Mouse (Mus musculus): ENCODE measurements around the gene Lsm2. TPM values are rescaled to one million over a fixed set of nuclear protein-coding genes. Genes with fewer than 3 reads are reported as not detected.

Lsm2 gene
- total RNA-seq, 1 experiment from 2014 or later: 39.0 TPM

DNA sequence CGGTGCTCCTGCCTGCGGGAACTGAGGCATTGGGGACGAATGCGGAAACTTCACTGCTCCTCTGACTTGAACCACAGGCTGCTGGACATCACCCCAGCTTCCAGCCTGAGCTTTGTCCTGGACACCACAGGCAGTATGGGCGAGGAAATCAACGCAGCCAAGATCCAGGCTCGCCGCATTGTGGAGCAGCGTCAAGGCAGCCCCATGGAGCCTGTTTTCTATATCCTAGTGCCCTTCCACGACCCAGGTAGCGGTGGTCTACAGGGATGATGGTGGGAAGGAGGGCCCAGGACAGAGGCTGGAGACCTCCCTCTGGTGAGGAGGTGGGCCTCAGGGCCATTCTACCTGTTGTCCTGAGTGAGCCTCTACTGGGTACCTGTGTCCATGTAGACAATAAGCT is 38.2 kb downstream of the Lsm2 start:
- no peak for ATAC-seq (replicated peaks in 1 of 2; ENCODE audit: insufficient read depth in 1 of 2, low FRiP score in 2 of 2, low TSS enrichment in 1 of 2, low read depth in 1 of 2, poor library complexity in 2 of 2, severe bottlenecking in 2 of 2)

DNA sequence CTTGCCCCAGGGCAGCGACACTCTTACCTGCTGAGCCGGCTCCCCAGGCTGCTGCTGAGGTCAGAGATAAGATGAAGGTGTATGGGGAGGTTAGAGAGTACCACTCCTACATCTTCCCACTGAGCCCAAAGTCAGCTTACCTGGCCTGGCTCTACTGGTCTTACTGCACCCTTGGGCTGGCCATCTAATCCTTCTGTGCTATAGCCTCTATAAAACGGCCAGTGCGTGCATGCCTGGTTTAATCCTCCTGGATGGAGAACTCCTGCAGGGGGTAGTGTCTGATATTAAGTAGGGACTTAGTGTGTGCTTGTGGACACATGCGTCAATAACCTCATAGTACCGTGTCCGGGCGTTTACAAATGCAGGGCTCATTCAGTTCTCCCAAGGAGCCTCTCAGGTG is 38.9 kb downstream of the Lsm2 start:
- no peak for ATAC-seq (replicated peaks in 1 of 2; ENCODE audit: insufficient read depth in 1 of 2, low FRiP score in 2 of 2, low TSS enrichment in 1 of 2, low read depth in 1 of 2, poor library complexity in 2 of 2, severe bottlenecking in 2 of 2)

DNA sequence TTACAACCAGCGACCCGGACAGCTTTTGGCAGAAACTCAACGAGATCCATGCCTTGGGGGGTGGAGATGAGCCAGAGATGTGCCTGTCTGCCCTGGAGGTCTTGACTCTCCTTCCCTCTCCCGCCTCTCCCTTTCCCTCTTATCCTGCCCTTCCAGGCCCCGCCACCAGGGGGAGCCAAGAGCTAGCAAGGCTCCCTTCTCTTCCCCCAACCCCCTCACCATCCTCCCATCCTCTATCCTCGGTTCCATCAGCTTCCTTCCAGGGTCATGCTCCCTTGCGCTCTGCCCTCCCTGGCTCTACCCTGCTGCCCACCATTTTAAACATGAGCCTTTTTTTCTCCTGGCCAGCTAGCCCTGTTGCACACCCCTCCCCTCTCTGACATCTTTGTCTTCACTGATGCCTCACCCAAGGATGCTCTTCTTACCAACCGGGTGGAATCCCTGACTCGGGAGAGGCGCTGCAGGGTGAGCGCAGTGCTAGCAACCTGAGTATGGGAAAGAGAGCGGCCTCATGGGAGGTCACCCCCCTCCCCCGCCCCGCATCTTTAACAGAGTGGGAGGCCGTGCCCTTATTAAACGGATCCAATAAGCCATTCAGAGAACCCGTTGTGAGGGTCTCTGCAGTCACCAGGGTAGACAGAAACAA is 39.6 kb downstream of the Lsm2 start:
- ATAC-seq (replicated peaks in 1 of 2; ENCODE audit: insufficient read depth in 1 of 2, low FRiP score in 2 of 2, low TSS enrichment in 1 of 2, low read depth in 1 of 2, poor library complexity in 2 of 2, severe bottlenecking in 2 of 2): peak; percentile 57 to 61

DNA sequence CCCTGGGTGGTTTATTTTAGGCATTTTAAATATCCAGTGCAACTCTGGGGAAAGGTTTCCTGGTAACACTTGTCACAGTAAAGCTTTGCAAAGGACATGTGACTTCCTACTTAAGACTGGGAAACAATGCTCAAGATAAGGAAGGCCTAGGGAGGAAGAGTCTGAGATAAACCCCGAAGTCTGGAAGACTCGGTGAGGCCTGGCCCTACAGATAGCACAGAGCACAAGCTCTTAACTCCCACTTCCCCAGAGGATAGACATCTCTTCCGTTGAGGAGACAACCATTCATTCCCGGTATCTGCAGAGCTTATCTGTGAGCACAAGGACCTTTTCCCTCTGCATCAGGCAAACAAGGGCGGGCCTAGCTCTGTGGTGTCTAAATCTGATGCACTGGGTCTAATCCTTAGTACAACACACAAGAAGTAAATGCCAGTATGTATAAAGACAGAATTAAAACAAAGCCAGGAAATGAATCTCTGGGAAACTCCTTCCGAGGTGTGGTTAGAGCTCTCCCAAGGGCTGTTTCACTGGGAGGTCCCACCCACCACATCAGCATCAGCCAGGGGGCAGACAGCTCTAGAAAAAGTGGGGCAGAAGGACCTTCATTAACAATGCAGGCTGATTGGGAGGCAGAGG is 40.3 kb downstream of the Lsm2 start:
- no peak; a peak in 1 of 4 replicates for ATAC-seq (replicated peaks in 1 of 2; ENCODE audit: insufficient read depth in 1 of 2, low FRiP score in 2 of 2, low TSS enrichment in 1 of 2, low read depth in 1 of 2, poor library complexity in 2 of 2, severe bottlenecking in 2 of 2)

DNA sequence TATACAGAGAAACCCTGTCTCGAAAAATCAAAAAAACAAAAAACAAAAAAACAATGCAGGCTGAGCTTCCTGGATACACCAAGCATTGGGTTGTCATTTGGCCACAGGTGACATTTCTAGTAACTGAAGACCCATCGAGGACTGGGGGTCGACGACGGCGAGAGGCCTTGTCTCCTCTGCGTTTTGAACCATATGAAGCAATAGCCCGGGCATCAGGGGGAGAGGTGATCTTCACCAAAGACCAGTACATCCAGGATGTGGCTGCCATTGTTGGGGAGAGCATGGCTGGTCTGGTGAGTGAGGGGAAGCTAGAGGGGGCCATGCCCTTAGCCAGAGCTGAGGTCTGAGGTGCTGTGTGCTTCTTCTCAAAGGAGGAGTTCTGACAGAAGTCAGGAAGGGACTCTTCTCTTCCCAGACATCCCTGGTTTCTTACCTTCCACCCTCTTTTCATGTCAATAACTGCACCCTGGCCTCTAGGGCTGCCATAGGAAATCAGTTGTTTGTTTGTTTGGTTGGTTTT is 40.9 kb downstream of the Lsm2 start:
- ATAC-seq (replicated peaks in 1 of 2; ENCODE audit: insufficient read depth in 1 of 2, low FRiP score in 2 of 2, low TSS enrichment in 1 of 2, low read depth in 1 of 2, poor library complexity in 2 of 2, severe bottlenecking in 2 of 2): no peak

DNA sequence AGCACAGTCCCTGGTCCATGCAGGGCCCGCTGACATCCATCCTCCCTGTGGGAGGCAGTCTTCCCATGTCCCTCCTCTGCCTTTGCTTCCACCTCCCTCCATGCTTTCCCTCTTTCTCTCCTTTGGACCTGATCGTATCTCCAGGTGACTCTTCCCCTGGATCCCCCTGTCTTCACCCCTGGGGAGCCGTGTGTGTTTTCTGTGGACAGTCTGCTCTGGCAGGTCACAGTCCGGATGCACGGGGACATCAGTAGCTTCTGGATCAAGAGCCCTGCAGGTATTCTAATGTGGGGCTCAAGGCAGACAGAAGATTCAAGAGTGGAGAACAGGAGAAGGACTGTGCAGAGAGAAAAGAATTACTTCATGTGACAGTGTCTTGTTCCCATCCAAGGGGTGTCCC is 41.6 kb downstream of the Lsm2 start:
- no peak for ATAC-seq (replicated peaks in 1 of 2; ENCODE audit: insufficient read depth in 1 of 2, low FRiP score in 2 of 2, low TSS enrichment in 1 of 2, low read depth in 1 of 2, poor library complexity in 2 of 2, severe bottlenecking in 2 of 2)

DNA sequence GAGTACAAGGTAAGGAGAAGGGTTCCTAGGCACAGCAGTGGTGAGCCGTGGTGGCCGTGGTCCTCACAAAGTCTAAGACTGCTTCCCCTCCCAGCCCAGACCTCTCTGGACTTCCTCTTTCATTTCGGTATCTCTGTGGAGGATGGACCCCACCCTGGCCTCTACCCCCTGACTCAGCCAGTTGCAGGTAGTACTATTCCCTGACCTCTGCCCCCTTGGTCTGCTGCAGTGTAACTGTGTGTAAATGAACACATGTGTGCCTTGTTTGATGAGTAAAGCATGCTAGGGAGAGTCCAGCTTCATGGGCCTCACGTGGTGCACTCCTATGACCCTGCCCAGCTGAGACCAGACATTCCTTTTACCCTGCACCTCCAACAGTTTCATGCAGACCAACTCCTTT is 42.1 kb downstream of the Lsm2 start:
- ATAC-seq (replicated peaks in 1 of 2; ENCODE audit: insufficient read depth in 1 of 2, low FRiP score in 2 of 2, low TSS enrichment in 1 of 2, low read depth in 1 of 2, poor library complexity in 2 of 2, severe bottlenecking in 2 of 2): peak; percentile 26 to 39; a peak in 3 of 4 replicates

DNA sequence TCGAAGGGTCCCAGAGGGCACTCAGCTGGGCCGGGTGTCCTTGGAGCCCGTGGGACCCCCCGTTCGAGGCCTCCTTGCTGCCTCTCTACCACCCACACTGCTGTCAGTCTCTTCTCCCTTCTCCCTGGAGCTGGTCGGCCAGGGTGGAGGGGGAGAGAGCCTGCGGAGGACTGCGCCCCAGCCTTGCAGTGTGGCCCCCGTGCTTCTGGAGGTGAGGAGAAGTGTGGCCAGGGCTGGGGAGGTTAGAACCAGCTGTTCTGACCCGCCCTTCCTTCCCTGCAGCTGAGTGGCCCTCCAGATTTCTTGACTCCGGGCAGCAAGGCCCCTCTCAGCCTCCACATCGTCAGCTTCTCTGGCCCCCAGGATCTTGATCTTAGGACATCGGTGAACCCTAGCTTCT is 42.6 kb downstream of the Lsm2 start:
- ATAC-seq (replicated peaks in 1 of 2; ENCODE audit: insufficient read depth in 1 of 2, low FRiP score in 2 of 2, low TSS enrichment in 1 of 2, low read depth in 1 of 2, poor library complexity in 2 of 2, severe bottlenecking in 2 of 2): no peak

DNA sequence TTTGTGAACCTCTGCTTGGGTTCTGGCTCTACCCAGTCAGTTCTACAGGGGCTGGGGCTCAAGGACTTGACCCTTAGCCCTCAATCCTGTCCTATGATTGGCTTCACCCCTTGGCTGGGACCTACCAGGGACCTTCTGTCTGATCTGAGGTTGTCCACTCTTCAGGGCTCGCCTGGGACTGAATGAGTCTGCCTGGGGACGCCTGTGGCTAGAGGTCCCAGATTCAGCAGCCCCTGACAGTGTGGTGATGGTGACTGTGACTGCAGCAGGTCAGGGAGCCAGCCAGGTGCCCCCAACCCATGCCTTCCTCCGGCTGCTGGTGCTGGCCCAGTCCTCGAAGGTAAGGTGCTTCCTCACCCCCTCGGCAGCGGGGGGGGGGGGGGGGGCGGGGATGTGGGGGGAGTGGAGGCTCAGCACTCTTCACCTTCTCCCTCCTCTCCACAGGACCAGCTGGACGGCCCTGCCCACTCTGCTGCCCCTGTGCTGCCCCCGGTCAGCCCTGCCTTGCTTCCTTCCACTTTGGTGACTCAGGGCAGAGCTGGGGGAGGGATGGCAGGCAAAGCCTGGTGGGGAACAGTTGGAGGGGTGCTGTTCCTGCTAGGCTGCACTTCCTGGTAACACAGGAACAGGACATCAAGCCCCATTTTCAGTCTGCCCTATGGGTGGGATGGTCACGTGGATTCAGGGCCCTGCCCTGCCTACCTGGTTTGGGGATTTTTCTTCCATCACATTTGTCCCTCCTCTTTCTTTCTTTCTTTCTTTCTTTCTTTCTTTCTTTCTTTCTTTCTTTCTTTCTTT is 43.2 kb downstream of the Lsm2 start:
- no peak for ATAC-seq (replicated peaks in 1 of 2; ENCODE audit: insufficient read depth in 1 of 2, low FRiP score in 2 of 2, low TSS enrichment in 1 of 2, low read depth in 1 of 2, poor library complexity in 2 of 2, severe bottlenecking in 2 of 2)

DNA sequence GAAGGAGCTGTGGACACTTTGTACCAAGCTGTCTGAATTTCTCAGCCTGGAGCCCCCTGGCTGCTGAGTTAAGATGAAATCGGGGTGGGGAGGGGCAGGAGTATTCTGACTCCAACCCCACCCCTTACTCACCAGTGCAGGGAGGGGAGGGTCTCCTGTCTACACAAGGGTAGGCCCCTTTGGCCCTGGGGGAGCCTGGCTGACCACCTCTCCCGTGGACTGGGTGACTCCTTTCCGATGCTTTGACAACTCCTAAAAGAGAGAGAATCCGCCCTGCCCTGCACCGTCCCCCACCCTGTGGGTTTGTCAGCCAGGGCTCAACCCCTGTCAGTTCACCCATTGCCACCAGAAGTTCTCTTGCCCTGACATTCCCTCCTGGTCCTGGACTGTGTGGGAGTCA is 44.5 kb downstream of the Lsm2 start:
- no peak for ATAC-seq (replicated peaks in 1 of 2; ENCODE audit: insufficient read depth in 1 of 2, low FRiP score in 2 of 2, low TSS enrichment in 1 of 2, low read depth in 1 of 2, poor library complexity in 2 of 2, severe bottlenecking in 2 of 2)

DNA sequence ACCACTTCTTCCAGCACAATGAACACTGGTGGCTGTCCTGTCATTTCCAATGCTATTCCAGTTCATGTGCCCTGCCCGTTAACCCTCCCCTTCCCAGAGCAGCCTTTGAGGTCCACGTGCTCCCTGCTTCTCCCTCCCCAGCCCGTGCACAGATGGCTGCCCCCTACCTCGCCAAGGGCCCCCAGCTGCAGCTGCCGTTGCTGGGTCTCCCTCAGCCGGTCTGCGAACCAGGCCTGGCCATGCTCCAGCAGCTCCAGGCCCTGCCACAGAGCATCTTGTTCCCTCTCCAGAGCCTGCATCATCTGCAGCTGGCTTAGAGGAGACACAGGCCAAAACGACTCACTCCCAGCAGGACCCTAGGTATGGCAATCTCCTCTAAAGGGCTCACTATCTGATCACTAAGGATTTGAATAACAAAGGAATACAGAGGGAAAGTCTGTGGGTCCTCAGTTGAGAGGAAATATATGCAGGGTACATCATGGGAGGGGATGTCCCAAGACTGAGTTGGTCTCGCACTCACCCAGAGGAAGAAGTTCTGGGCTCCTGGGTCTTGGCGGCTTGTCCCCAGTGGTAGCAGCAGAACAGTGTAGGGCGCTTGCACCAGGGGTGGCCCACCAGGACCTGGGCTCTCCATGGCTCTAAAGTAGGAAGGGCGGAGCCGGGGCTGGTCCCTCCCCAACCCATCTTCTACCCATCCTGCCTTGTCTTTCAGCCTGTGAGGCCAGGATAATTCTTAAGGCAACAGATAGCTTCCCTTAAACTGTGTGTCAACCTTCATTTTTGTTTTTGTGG is 45.8 kb downstream of the Lsm2 start, which contains the start of gene Sapcd1:
Sapcd1 (minus strand) TSS at position 740 of the 792 bp plus-strand sequence.
- ATAC-seq (replicated peaks in 1 of 2; ENCODE audit: insufficient read depth in 1 of 2, low FRiP score in 2 of 2, low TSS enrichment in 1 of 2, low read depth in 1 of 2, poor library complexity in 2 of 2, severe bottlenecking in 2 of 2): no peak

DNA sequence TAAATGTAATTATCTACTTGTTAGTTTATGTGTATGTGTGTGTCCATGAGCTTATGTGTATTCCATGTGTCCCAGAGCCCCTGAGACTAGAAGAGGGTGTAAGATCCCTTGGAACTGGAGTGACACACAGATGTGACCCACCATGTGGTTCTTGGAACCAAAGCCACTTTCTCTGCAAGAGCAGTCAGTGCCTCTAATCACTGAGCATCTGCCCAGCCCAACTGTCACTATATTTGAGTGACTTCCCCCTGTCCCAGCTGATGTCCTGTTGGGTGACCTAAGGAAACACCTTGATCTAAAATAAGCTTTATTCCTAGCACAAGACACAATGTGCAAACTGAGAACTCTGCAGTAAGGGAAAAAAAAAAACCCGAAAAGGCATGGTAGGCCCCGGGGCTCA is 46.7 kb downstream of the Lsm2 start:
- no peak for ATAC-seq (replicated peaks in 1 of 2; ENCODE audit: insufficient read depth in 1 of 2, low FRiP score in 2 of 2, low TSS enrichment in 1 of 2, low read depth in 1 of 2, poor library complexity in 2 of 2, severe bottlenecking in 2 of 2)

DNA sequence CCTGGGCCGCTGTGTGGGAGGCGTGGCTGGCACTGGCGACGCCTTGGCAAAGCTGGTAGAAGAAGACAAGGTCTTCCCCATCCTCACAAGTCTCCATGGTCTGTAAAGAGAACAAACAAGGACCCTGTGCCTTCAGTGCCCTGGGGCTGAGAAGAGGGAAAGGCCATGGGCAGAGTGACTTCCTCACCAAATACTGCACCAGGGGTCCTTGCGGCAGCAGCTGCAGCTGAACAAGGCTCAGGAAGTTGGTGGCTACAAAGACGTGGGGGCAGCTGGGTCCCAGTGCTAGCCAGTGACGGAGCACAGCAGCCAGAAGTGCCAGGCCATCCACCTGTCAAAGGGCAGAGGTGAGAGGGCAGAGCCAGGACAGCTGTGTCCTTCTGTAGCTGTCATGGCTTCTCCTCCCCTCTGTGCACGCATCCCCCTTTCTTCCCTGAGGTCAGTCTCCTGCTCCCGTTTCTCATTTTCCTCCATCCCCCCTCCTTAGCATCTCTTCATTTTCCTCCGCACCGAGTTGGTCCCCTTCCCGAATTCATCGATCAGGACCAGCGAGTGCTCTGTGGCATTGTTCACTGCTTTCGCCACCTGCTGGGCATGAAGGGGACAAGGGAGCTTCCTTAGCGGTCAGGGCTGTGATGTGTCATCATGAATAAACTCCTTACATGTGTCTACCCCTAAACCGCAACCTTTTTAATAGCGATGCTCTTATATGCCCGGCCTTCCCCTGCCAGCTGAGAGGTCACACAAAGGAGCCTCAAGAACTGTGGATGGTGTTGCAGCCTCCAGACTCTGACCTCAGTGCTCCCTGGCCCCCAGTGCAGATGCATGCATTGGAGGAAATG is 48.2 kb downstream of the Lsm2 start:
- peak; percentile 30 to 63; a peak in 2 of 4 replicates for ATAC-seq (replicated peaks in 1 of 2; ENCODE audit: insufficient read depth in 1 of 2, low FRiP score in 2 of 2, low TSS enrichment in 1 of 2, low read depth in 1 of 2, poor library complexity in 2 of 2, severe bottlenecking in 2 of 2)

DNA sequence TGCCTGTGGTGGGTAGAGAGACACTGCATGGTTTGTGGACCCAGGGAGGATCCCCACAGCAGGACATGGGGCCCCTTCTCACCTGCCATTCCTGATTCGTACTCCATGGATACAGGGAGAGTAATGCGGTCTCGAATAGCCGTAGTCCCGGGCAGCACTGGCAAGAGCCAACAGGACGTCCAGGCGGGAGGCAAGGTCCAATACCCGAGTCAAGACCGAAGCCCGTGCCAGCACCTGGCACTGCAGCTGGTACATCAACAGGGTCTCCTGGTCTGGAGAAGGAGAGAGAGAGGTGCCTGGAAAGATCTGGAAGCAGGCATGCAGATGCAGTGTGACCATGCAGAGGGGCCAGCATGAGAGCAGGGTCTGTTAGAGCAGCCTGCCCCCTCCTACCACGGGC is 49.6 kb downstream of the Lsm2 start:
- no peak for ATAC-seq (replicated peaks in 1 of 2; ENCODE audit: insufficient read depth in 1 of 2, low FRiP score in 2 of 2, low TSS enrichment in 1 of 2, low read depth in 1 of 2, poor library complexity in 2 of 2, severe bottlenecking in 2 of 2)

DNA sequence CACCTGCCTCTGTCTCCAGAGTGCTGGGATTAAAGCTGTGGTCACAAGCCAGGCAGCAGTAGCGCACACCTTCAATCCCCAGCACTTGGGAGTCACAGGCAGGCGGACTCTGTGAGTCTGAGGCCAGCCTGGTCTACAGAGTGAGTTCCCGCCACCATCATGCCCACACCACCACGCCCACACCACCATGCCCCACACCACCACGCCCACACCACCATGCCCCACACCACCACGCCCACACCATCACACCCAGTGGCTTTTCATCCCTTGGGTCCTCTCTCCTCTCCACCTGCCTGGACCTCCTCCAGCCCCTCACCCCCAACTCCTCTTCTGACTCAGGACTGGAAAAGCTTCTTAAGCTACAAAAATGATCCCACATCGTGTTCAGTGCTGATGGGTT is 50.2 kb downstream of the Lsm2 start:
- no peak for ATAC-seq (replicated peaks in 1 of 2; ENCODE audit: insufficient read depth in 1 of 2, low FRiP score in 2 of 2, low TSS enrichment in 1 of 2, low read depth in 1 of 2, poor library complexity in 2 of 2, severe bottlenecking in 2 of 2)

DNA sequence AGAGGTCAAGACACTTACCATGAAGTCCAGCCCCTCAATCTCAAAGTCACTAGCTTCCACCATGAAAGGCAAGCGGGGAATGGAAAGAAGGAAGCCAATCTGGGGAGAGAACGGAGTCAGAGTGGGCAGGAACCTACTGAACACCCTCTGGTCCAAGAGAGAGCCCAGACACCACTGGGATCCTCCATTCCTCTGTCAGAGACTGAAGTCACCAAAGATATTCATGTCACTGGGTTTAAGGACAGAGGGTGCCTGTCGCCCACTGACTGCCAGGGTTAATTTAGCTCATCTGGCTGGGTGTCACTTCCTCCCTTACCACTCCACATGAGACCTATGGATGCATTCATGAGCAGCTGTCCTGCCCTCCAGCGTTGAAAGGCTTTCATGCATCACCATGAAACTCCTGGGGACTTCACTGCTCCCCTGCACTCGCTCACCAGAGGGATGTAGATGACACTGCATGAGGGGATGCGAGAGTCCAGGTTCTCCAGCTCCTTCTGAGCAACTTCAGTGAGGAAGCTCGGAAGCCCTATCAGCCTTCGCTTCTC is 50.7 kb downstream of the Lsm2 start:
- no peak for ATAC-seq (replicated peaks in 1 of 2; ENCODE audit: insufficient read depth in 1 of 2, low FRiP score in 2 of 2, low TSS enrichment in 1 of 2, low read depth in 1 of 2, poor library complexity in 2 of 2, severe bottlenecking in 2 of 2)

Measured in hematopoietic stem cell, adult 5-6 weeks (primary cell).